Mouse (Mus musculus) heart, embryonic 16.5 days (tissue): Measurements from ENCODE around the gene Gm13040. TPM values are rescaled to one million over a fixed set of nuclear protein-coding genes. Genes with fewer than 3 reads are reported as not detected.
"Not testable (repeated sequence)": the region's sequence is repeated elsewhere in the genome, so short reads cannot be mapped to it uniquely, and the experiment has no call there.

Experiments used
- ATAC-seq: fragments of 200-750 bp; cut with Nextera tagmentation; replicated peaks from 2 replicates; pipeline ENCODE4 v1.8.0; 2017; ENCODE audit warnings: moderate number of reproducible peaks; ENCODE audit not compliant: insufficient read depth, low FRiP score; ENCODE audit errors: extremely low read depth
- H3K27ac ChIP-seq: fragments of 300-500 bp; sonication (generic); 2 replicates; pipeline ENCODE4 v1.5.1; 2014; ENCODE audit warnings: mild to moderate bottlenecking, low read length, control low read depth, moderate library complexity
- H3K27me3 ChIP-seq: fragments of 300-500 bp; sonication (generic); 2 replicates; pipeline ENCODE4 v1.6.1; 2014; ENCODE audit warnings: low read length, mixed read lengths; ENCODE audit not compliant: control insufficient read depth, insufficient read depth
- H3K36me3 ChIP-seq: fragments of 300-500 bp; sonication (generic); 2 replicates; pipeline ENCODE4 v1.6.1; 2014; ENCODE audit not compliant: control insufficient read depth, insufficient read depth
- H3K4me1 ChIP-seq: fragments of 300-500 bp; sonication (generic); 2 replicates; pipeline ENCODE4 v1.6.1; 2014; ENCODE audit warnings: low read length, mixed read lengths; ENCODE audit not compliant: control insufficient read depth, insufficient read depth
- H3K4me2 ChIP-seq: fragments of 300-500 bp; sonication (generic); 2 replicates; pipeline ENCODE4 v1.6.1; 2014; ENCODE audit warnings: low read depth, mild to moderate bottlenecking, control low read depth, low read length
- H3K4me3 ChIP-seq: fragments of 300-500 bp; sonication (generic); 2 replicates; pipeline ENCODE4 v1.5.1; 2014; ENCODE audit warnings: mild to moderate bottlenecking, control low read depth, low read length
- H3K9ac ChIP-seq: fragments of 300-500 bp; sonication (generic); 2 replicates; pipeline ENCODE4 v1.6.1; 2014; ENCODE audit warnings: low read length, control low read depth
- H3K9me3 ChIP-seq: fragments of 300-500 bp; sonication (generic); replicated peaks from 2 replicates; pipeline ENCODE4 v1.6.1; 2016; ENCODE audit warnings: low read length; ENCODE audit not compliant: control insufficient read depth
- WGBS: fragments of 180-500 bp; shearing (Covaris S2); extraction: QIAGEN DNeasy Blood & Tissue Kit; methylation state at CpG from one replicate; pipeline ENCODE4 v1.1.7; 2014; 5-methylcytosine and 5-hydroxymethylcytosine counted together
- polyA plus RNA-seq: library from polyadenylated mRNA; unstranded; fragments of >200 nt; fragmentation: Nextera tagmentation; extraction: Ambion mirVana; gene quantifications from 2 replicates; pipeline ENCODE4 v1.2.1, GENCODE M21; 2015

Gm13040 gene
- polyA plus RNA-seq = not detected in 2 replicates

DNA sequence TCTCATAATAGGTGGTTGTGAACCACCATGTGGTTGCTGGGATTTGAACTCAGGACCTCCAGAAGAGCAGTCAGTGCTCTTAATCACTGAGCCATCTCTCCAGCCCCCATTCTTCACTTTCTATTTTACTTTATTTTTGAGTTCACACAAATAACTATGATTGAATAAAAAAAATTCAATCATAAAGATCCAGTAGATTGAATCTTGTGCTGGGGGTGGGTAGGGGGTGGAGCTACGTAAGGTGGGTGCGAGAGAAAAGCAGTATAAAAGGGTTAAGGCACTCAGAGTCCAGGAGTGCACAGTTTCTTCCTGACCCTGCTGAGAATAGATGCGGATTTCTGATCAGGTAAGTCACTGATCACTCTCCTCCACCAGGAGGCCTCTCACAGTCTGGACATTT, at the start of gene Gm13040:
Gm13040 (plus strand) TSS at position 301 of the 400 bp plus-strand sequence.
- H3K4me3 ChIP-seq, ATAC-seq, H3K27me3 ChIP-seq, H3K36me3 ChIP-seq, H3K27ac ChIP-seq, H3K9ac ChIP-seq, H3K4me2 ChIP-seq, H3K9me3 ChIP-seq, H3K4me1 ChIP-seq: not testable (repeated sequence)
- no CpG with 5 or more reads among the region's 3 CpGs for WGBS

DNA sequence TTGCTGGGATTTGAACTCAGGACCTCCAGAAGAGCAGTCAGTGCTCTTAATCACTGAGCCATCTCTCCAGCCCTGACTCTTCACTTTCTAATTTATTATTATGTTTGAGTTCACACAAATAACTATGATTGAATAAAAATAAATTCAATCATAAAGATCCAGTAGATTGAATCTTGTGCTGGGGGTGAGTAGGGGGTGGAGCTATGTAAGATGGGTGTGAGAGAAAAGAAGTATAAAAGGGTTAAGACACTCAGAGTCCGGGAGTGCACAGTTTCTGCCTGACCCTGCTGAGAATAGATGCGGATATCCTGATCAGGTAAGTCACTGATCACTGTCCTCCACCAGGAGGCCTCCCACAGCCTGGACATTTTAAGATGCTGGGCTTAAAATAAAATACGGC, 24.7 kb upstream of the Gm13040 start, which contains the start of gene Gm13043:
Gm13043 (plus strand) TSS at position 301 of the 400 bp plus-strand sequence.
- Histone ChIP-seq H3K9ac (no peak within 1 kb of the TSS), H3K36me3 (no peaks in the 10 kb centered on the region), H3K4me1 (no peaks in the 10 kb centered on the region), H3K27me3 (no peaks in the 10 kb centered on the region), H3K27ac (no peak within 1 kb of the TSS), H3K4me2 (no peak within 1 kb of the TSS), H3K9me3 (no peaks in the 10 kb centered on the region), H3K4me3 (no peak within 1 kb of the TSS)
- WGBS = 74% methylated on average over 3 of the region's 3 CpGs
- no peak for ATAC-seq

DNA sequence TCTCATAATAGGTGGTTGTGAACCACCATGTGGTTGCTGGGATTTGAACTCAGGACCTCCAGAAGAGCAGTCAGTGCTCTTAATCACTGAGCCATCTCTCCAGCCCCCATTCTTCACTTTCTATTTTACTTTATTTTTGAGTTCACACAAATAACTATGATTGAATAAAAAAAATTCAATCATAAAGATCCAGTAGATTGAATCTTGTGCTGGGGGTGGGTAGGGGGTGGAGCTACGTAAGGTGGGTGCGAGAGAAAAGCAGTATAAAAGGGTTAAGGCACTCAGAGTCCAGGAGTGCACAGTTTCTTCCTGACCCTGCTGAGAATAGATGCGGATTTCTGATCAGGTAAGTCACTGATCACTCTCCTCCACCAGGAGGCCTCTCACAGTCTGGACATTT, 15.6 kb downstream of the Gm13040 start, which contains the start of the genes BC080695 and Gm13057:
BC080695 (plus strand) TSS at position 301 of the 400 bp plus-strand sequence.
Gm13057 (plus strand) TSS at position 310 of the 400 bp plus-strand sequence.
- H3K9ac ChIP-seq = not testable (repeated sequence)
- no CpG with 5 or more reads among the region's 3 CpGs for WGBS

More for the DNA sequence above, 15.6 kb downstream of the Gm13040 start, which contains the start of the genes BC080695 and Gm13057:
- H3K4me3 ChIP-seq, H3K4me2 ChIP-seq, H3K4me1 ChIP-seq, H3K27ac ChIP-seq, H3K27me3 ChIP-seq, ATAC-seq, H3K9me3 ChIP-seq, H3K36me3 ChIP-seq: not testable (repeated sequence)

Other genes starting within 250 kb of the Gm13040 start
- gene Pdpn, start 236.4 kb upstream of the Gm13040 start, polyA plus RNA-seq = 23.5 and 24.1 TPM in 2 replicates
- gene Lrrc38, start 186.2 kb upstream of the Gm13040 start, polyA plus RNA-seq = 0.14 and 0.41 TPM in 2 replicates
- not detected in 2 replicates for gene Pramel1, start 141.5 kb upstream of the Gm13040 start, polyA plus RNA-seq
- 11.6 and 13.4 TPM in 2 replicates for gene Pramef8, start 123.5 kb upstream of the Gm13040 start, polyA plus RNA-seq
- gene Oog4, start 85.6 kb upstream of the Gm13040 start, polyA plus RNA-seq = not detected in 2 replicates
- not detected in 2 replicates for gene Gm13043, start 24.6 kb upstream of the Gm13040 start, polyA plus RNA-seq
- not detected in 2 replicates for gene BC080695, start 15.7 kb downstream of the Gm13040 start, polyA plus RNA-seq
- gene Gm13057, start 15.8 kb downstream of the Gm13040 start, polyA plus RNA-seq = not detected in 2 replicates
- gene Gm13083, start 79.0 kb downstream of the Gm13040 start, polyA plus RNA-seq = not detected in 2 replicates
- gene Gm13088, start 121.3 kb downstream of the Gm13040 start, polyA plus RNA-seq = not detected in 2 replicates
- not detected in 2 replicates for gene Gm13089, start 166.8 kb downstream of the Gm13040 start, polyA plus RNA-seq
- not detected in 2 replicates for gene Gm13078, start 183.5 kb downstream of the Gm13040 start, polyA plus RNA-seq